Mouse (Mus musculus) midbrain, embryonic 16.5 days (tissue): ENCODE measurements at regions not wholly inside any gene's neighbourhood (a gene's known extent, or its start where the extent isn't known, plus 50 kb on each side); places are given as distances from the start of the nearest gene placed in this dataset.
A peak's percentile ranks its signal among the peaks of the same experiment; 100 is the strongest.

Experiments used
- ATAC-seq: fragments of 200-750 bp; cut with Nextera tagmentation; 2 replicates; pipeline ENCODE4 v1.8.0; 2017; ENCODE audit warnings: moderate TSS enrichment
- H3K27ac ChIP-seq: fragments of 300-500 bp; sonication (generic); 2 replicates; pipeline ENCODE4 v1.5.1; 2014; ENCODE audit warnings: mild to moderate bottlenecking, low read length, mixed read lengths
- H3K27me3 ChIP-seq: fragments of 300-500 bp; sonication (generic); 2 replicates; pipeline ENCODE4 v1.6.1; 2014; ENCODE audit warnings: low read depth, low read length, mixed read lengths; ENCODE audit not compliant: control insufficient read depth, insufficient read depth
- H3K36me3 ChIP-seq: fragments of 300-500 bp; sonication (generic); 2 replicates; pipeline ENCODE4 v1.6.1; 2014; ENCODE audit warnings: mild to moderate bottlenecking, low read length, moderate library complexity, mixed read lengths; ENCODE audit not compliant: control insufficient read depth, insufficient read depth
- H3K4me1 ChIP-seq: fragments of 300-500 bp; sonication (generic); 2 replicates; pipeline ENCODE4 v1.6.1; 2014; ENCODE audit warnings: mild to moderate bottlenecking, low read length, mixed read lengths; ENCODE audit not compliant: control insufficient read depth, insufficient read depth
- H3K4me2 ChIP-seq: fragments of 300-500 bp; sonication (generic); 2 replicates; pipeline ENCODE4 v1.6.1; 2014; ENCODE audit warnings: mild to moderate bottlenecking, low read length, mixed read lengths
- H3K4me3 ChIP-seq: fragments of 300-500 bp; sonication (generic); 2 replicates; pipeline ENCODE4 v1.5.1; 2014; ENCODE audit warnings: low read depth, mild to moderate bottlenecking, low read length, moderate library complexity, mixed read lengths
- H3K9ac ChIP-seq: fragments of 300-500 bp; sonication (generic); 2 replicates; pipeline ENCODE4 v1.6.1; 2014; ENCODE audit warnings: low read depth, low read length, mixed read lengths
- H3K9me3 ChIP-seq: fragments of 300-500 bp; sonication (generic); replicated peaks from 2 replicates; pipeline ENCODE4 v1.6.1; 2014; ENCODE audit warnings: mild to moderate bottlenecking, low read length, mixed read lengths; ENCODE audit not compliant: control insufficient read depth, poor library complexity, severe bottlenecking
- WGBS: fragments of 180-500 bp; shearing (Covaris S2); extraction: QIAGEN DNeasy Blood & Tissue Kit; methylation state at CpG from one replicate; pipeline ENCODE4 v1.1.7; 2014; 5-methylcytosine and 5-hydroxymethylcytosine counted together

DNA sequence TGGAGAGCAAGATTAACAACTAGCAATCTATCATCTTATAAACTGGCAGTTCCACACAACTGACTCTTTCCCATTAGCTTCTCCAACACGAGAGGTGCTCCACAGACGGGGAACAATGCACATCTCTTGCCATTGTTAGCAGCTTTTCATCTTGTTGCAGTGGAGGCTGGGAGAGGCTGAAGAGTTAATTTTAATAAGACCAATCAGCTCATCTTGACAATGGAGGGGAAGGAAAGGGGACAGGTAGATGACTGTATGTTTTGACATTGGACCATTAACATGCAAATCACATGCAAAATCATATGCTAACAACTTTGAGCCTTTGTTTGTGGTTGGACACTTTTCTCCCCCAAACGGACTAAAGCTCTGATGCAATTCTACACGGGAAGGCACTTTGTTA lies 218.9 kb upstream of the Id4 start:
- no peak overlapping the region for H3K27ac ChIP-seq
- WGBS = 27% methylated on average over 4 of the region's 4 CpGs

GRCm38 (mm10) chr13:48042572-48042971 lies 218.5 kb upstream of the Id4 start:
- Histone ChIP-seq H3K27me3 (no peaks in the 10 kb centered on the region), H3K27ac (no peak overlapping the region)
- ATAC-seq = no peak; the same call in 1 of the 2 replicates

More for the DNA sequence above, 218.9 kb upstream of the Id4 start:
- no peaks in the 10 kb centered on the region for H3K9me3 ChIP-seq
- H3K4me2 ChIP-seq = no peak overlapping the region
- ATAC-seq = no peak
- no peaks in the 10 kb centered on the region for H3K36me3 ChIP-seq
- no peak overlapping the region for H3K9ac ChIP-seq
- peaks cover 6% of the 10 kb centered on the region; the same call in 1 of the 2 replicates for H3K4me1 ChIP-seq
- no peak overlapping the region for H3K4me3 ChIP-seq
- no peaks in the 10 kb centered on the region for H3K27me3 ChIP-seq

GRCm38 (mm10) chr13:48046201-48046750 lies 214.8 kb upstream of the Id4 start:
- Histone ChIP-seq H3K36me3 (no peaks in the 10 kb centered on the region), H3K27me3 (no peaks in the 10 kb centered on the region), H3K4me3 (no peak overlapping the region), H3K4me2 (peak overlapping the region; percentile 37), H3K4me1 (peaks cover 3% of the 10 kb centered on the region; the same call in 1 of the 2 replicates), H3K9me3 (no peaks in the 10 kb centered on the region), H3K27ac (no peak overlapping the region), H3K9ac (no peak overlapping the region)
- WGBS = 60% methylated on average over 25 of the region's 25 CpGs
- no peak for ATAC-seq

More at GRCm38 (mm10) chr13:48042572-48042971, 218.5 kb upstream of the Id4 start:
- no peak overlapping the region for H3K4me3 ChIP-seq
- H3K4me1 ChIP-seq = peaks cover 6% of the 10 kb centered on the region; the same call in 1 of the 2 replicates
- WGBS = 44% methylated on average over 6 of the region's 6 CpGs
- H3K9me3 ChIP-seq = no peaks in the 10 kb centered on the region
- no peaks in the 10 kb centered on the region for H3K36me3 ChIP-seq
- H3K9ac ChIP-seq = no peak overlapping the region
- H3K4me2 ChIP-seq = no peak overlapping the region

DNA sequence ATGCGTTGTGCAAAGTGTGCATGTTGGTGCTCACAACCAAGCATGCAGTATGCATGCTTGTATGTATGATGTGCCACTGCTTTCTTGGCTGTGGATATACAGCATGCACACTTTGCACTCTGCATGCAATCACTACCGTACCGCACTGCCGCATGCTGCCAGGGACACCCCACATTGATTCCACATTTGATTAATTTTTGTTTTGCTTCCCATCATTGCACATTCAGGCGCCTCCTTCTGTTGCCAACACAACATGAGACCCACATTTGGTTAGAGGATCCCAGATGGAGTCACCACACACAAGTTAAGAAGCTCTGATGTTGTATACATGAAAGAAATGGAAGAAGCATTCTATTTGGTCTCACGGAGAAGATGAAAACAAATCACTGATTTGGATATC lies 211.2 kb upstream of the Id4 start:
- Histone ChIP-seq H3K4me3 (no peak overlapping the region), H3K4me1 (peaks cover 3% of the 10 kb centered on the region; the same call in 1 of the 2 replicates), H3K4me2 (no peak overlapping the region), H3K9ac (no peak overlapping the region), H3K27me3 (no peaks in the 10 kb centered on the region), H3K27ac (no peak overlapping the region), H3K36me3 (no peaks in the 10 kb centered on the region), H3K9me3 (no peaks in the 10 kb centered on the region)
- no peak for ATAC-seq
- 94% methylated on average over 6 of the region's 6 CpGs for WGBS

DNA sequence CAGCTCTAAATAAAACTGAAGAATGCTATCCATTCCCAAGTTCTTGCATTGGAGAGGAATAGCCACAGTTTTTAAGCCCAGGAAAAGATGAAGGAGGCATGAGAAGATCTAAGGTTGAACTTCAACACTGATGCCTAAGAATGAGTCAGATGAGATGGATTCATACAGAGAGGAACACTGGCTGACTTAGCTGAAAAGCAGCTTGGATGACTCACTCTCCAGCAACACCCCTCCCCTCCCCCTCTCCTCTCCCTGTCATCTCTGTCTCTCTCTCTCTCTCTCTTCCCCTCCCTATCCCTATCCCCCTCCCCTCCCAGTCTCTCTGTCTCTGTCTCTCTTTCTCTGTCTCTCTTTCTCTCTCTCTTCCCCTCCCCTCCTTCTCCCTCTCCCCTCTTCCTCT lies 186.4 kb upstream of the Id4 start:
- Histone ChIP-seq H3K27me3 (no peaks in the 10 kb centered on the region), H3K27ac (no peak overlapping the region), H3K4me3 (no peak overlapping the region), H3K9me3 (no peaks in the 10 kb centered on the region), H3K36me3 (no peaks in the 10 kb centered on the region), H3K4me2 (no peak overlapping the region), H3K4me1 (peaks cover 4% of the 10 kb centered on the region), H3K9ac (no peak overlapping the region)
- no peak for ATAC-seq

- H3K27me3 ChIP-seq = no peaks in the 10 kb centered on the region
- no peaks in the 10 kb centered on the region for H3K36me3 ChIP-seq
- ATAC-seq = no peak
- no peak overlapping the region for H3K9ac ChIP-seq
- no peak overlapping the region for H3K4me2 ChIP-seq
- WGBS = 79% methylated on average over 5 of the region's 5 CpGs
- H3K27ac ChIP-seq = no peak overlapping the region
- H3K4me1 ChIP-seq = peaks cover 4% of the 10 kb centered on the region
- H3K9me3 ChIP-seq = no peaks in the 10 kb centered on the region
- no peak overlapping the region for H3K4me3 ChIP-seq
These were observed 185.7 kb upstream of the Id4 start for GRCm38 (mm10) chr13:48075315-48075714.

DNA sequence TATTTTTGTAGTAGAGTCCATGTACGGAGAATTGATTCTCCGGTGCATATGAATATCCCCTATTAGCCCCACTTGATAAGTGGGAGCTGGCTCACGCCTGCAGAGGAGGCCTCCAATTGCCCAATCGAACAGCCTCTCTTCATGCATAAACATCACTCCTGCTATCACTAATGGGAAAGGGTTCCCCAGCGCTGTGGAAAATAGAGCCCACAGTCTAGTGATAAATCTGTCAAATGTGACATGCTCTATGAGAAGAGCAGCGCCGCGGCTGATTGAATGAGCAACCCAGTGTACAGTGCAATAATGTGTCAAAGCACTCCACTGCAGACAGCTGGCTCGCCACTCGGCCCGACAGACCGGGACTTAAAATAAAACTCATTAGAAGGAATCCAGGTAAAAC lies 182.8 kb upstream of the Id4 start:
- Histone ChIP-seq H3K4me2 (peak overlapping the region; percentile 40), H3K9me3 (no peaks in the 10 kb centered on the region), H3K9ac (peak overlapping the region; percentile 41; the same call in 1 of the 2 replicates), H3K27ac (peak overlapping the region; percentile 41), H3K4me1 (peaks cover 4% of the 10 kb centered on the region), H3K4me3 (no peak overlapping the region), H3K36me3 (no peaks in the 10 kb centered on the region), H3K27me3 (no peaks in the 10 kb centered on the region)
- 29% methylated on average over 12 of the region's 12 CpGs for WGBS
- ATAC-seq = peak; percentile 83

- Histone ChIP-seq H3K9me3 (no peaks in the 10 kb centered on the region), H3K4me3 (no peak overlapping the region), H3K27ac (no peak overlapping the region), H3K9ac (no peak overlapping the region), H3K4me2 (no peak overlapping the region), H3K36me3 (no peaks in the 10 kb centered on the region), H3K27me3 (no peaks in the 10 kb centered on the region), H3K4me1 (no peaks in the 10 kb centered on the region; the same call in 1 of the 2 replicates)
- no peak for ATAC-seq
- WGBS = 89% methylated on average over 2 of the region's 2 CpGs
These were observed 177.7 kb upstream of the Id4 start for GRCm38 (mm10) chr13:48083294-48083693.

- Histone ChIP-seq H3K36me3 (no peaks in the 10 kb centered on the region), H3K27me3 (no peaks in the 10 kb centered on the region), H3K4me2 (no peak overlapping the region), H3K4me1 (no peaks in the 10 kb centered on the region), H3K4me3 (no peak overlapping the region), H3K9ac (no peak overlapping the region), H3K27ac (no peak overlapping the region), H3K9me3 (no peaks in the 10 kb centered on the region)
- no peak for ATAC-seq
These were observed 177.2 kb upstream of the Id4 start for GRCm38 (mm10) chr13:48083807-48084206.
